Comparison of ENCODE assay signal across 24 mouse cellular contexts in genomic region chr3:143242691-143243090, GRCm38 (mm10).
DNase-seq lines count a peak whose midpoint lies in the region; ATAC-seq and TF ChIP-seq lines count a peak whose summit lies in the region.
"Had no signal": no experiment of that assay in that cellular context is flagged by ENCODE, and none has a peak within 500 bp of the region (broad histone marks: within the 10 kb centered on the region; RNA-seq: fewer than 3 reads in every experiment).

No protein-coding gene starts in this region.

- TF ChIP-seq CTCF in intestine, postnatal 0 days (IDR thresholded peaks at IDR 0.05; ENCODE audit: low read depth): no peak

- no peaks in the 10 kb centered on the region for H3K36me3 ChIP-seq in intestine, embryonic 15.5 days
- no peaks in the 10 kb centered on the region for H3K36me3 ChIP-seq in intestine, embryonic 16.5 days (ENCODE audit: control insufficient read depth, insufficient read depth, low read length)
- H3K36me3 ChIP-seq in lung, embryonic 16.5 days (ENCODE audit: control insufficient read depth, insufficient read depth, low read length): no peaks in the 10 kb centered on the region
- no peaks in the 10 kb centered on the region for H3K36me3 ChIP-seq in intestine, postnatal 0 days (ENCODE audit: control insufficient read depth, insufficient read depth)
- no peaks in the 10 kb centered on the region for H3K36me3 ChIP-seq in liver, embryonic 11.5 days (ENCODE audit: control insufficient read depth, insufficient read depth, low read length)
- H3K36me3 ChIP-seq: embryonic facial prominence, embryonic 13.5 days; hindbrain, embryonic 15.5 days; kidney, embryonic 15.5 days; limb, embryonic 15.5 days; liver, embryonic 15.5 days; lung, embryonic 15.5 days had no signal

- 0 out of 2 replicates have a peak overlapping the region, but pooled peaks have one; percentile 19 for H3K4me2 ChIP-seq in intestine, embryonic 15.5 days (replicated peaks)
- H3K4me2 ChIP-seq in intestine, embryonic 16.5 days (ENCODE audit: low read depth, low read length): no peak overlapping the region
- H3K4me2 ChIP-seq in lung, embryonic 16.5 days (ENCODE audit: low read depth, low read length): peak overlapping the region; percentile 11; the same call in 1 of the 2 replicates
- H3K4me2 ChIP-seq in intestine, postnatal 0 days (replicated peaks; ENCODE audit: low read depth): 0 out of 2 replicates have a peak overlapping the region, but pooled peaks have one; percentile 9
- H3K4me2 ChIP-seq in liver, embryonic 11.5 days: no peak overlapping the region
- H3K4me2 ChIP-seq: embryonic facial prominence, embryonic 13.5 days; heart, embryonic 11.5 days; hindbrain, embryonic 15.5 days; kidney, embryonic 15.5 days; limb, embryonic 15.5 days; liver, embryonic 15.5 days; lung, embryonic 15.5 days had no signal

- no peaks in the 10 kb centered on the region for H3K9me3 ChIP-seq in intestine, embryonic 15.5 days
- H3K9me3 ChIP-seq in intestine, embryonic 16.5 days (ENCODE audit: control insufficient read depth, low read length): no peaks in the 10 kb centered on the region
- no peaks in the 10 kb centered on the region for H3K9me3 ChIP-seq in lung, embryonic 16.5 days (ENCODE audit: control insufficient read depth, low read length)
- H3K9me3 ChIP-seq in intestine, postnatal 0 days (ENCODE audit: control insufficient read depth): no peaks in the 10 kb centered on the region
- H3K9me3 ChIP-seq in liver, embryonic 11.5 days (ENCODE audit: control insufficient read depth, low read length): no peaks in the 10 kb centered on the region
- H3K9me3 ChIP-seq: embryonic facial prominence, embryonic 13.5 days; hindbrain, embryonic 15.5 days; kidney, embryonic 15.5 days; limb, embryonic 15.5 days; liver, embryonic 15.5 days; lung, embryonic 15.5 days had no signal

- no peak for DNase-seq in lung, postnatal 4 days
- DNase-seq in brain, adult 2 months (ENCODE audit: low read depth, low spot score): peak; percentile 55
- DNase-seq in liver, embryonic 11.5 days (ENCODE audit: low spot score): no peak
- DNase-seq: adrenal gland, postnatal 10 days; cerebellum, adult 8-10 months; cerebellum, postnatal 36 days; embryo, embryonic 11 days; gastrocnemius, postnatal 14 days; heart, adult 11 months; kidney, postnatal 36 days; thymus, postnatal 25 days had no signal

- WGBS in intestine, embryonic 15.5 days: 58% methylated on average over 4 of the region's 4 CpGs
- 52% methylated on average over 4 of the region's 4 CpGs for WGBS in intestine, embryonic 16.5 days
- WGBS in lung, embryonic 16.5 days: 50% methylated on average over 4 of the region's 4 CpGs
- WGBS in intestine, postnatal 0 days: 59% methylated on average over 4 of the region's 4 CpGs
- 64% methylated on average over 4 of the region's 4 CpGs for WGBS in liver, embryonic 11.5 days

- ATAC-seq in intestine, embryonic 15.5 days: no peak
- no peak for ATAC-seq in intestine, embryonic 16.5 days
- no peak for ATAC-seq in lung, embryonic 16.5 days (ENCODE audit: low read depth)
- ATAC-seq in intestine, postnatal 0 days: no peak
- ATAC-seq in liver, embryonic 11.5 days (replicated peaks; ENCODE audit: low FRiP score): no peak
- ATAC-seq: activated CD4-positive, CD25-positive, alpha-beta regulatory T cell, adult 4 months had no signal

- H3K9ac ChIP-seq in intestine, embryonic 15.5 days: no peak overlapping the region
- no peak overlapping the region for H3K9ac ChIP-seq in intestine, embryonic 16.5 days (ENCODE audit: low read depth, low read length)
- H3K9ac ChIP-seq in lung, embryonic 16.5 days (ENCODE audit: low read length): no peak overlapping the region
- H3K9ac ChIP-seq in intestine, postnatal 0 days (ENCODE audit: low read depth, low read length): no peak overlapping the region
- H3K9ac ChIP-seq in liver, embryonic 11.5 days (ENCODE audit: low read depth, low read length): no peak overlapping the region
- H3K9ac ChIP-seq: embryonic facial prominence, embryonic 13.5 days; hindbrain, embryonic 15.5 days; kidney, embryonic 15.5 days; limb, embryonic 15.5 days; liver, embryonic 15.5 days; lung, embryonic 15.5 days had no signal

- no peaks in the 10 kb centered on the region for H3K27me3 ChIP-seq in intestine, embryonic 15.5 days (replicated peaks)
- H3K27me3 ChIP-seq in intestine, embryonic 16.5 days (replicated peaks; ENCODE audit: control insufficient read depth, insufficient read depth, low read length): no peaks in the 10 kb centered on the region
- H3K27me3 ChIP-seq in lung, embryonic 16.5 days (ENCODE audit: control insufficient read depth, insufficient read depth, low read depth, low read length): no peaks in the 10 kb centered on the region
- no peaks in the 10 kb centered on the region for H3K27me3 ChIP-seq in intestine, postnatal 0 days (replicated peaks; ENCODE audit: control insufficient read depth, insufficient read depth, low read length)
- no peaks in the 10 kb centered on the region for H3K27me3 ChIP-seq in liver, embryonic 11.5 days (replicated peaks; ENCODE audit: control insufficient read depth, insufficient read depth, low read length)
- H3K27me3 ChIP-seq: embryonic facial prominence, embryonic 13.5 days; hindbrain, embryonic 15.5 days; kidney, embryonic 15.5 days; limb, embryonic 15.5 days; liver, embryonic 15.5 days; lung, embryonic 15.5 days had no signal

- no peak overlapping the region for H3K4me3 ChIP-seq in intestine, embryonic 15.5 days (replicated peaks)
- H3K4me3 ChIP-seq in intestine, embryonic 16.5 days (ENCODE audit: low read length): no peak overlapping the region
- H3K4me3 ChIP-seq in lung, embryonic 16.5 days (ENCODE audit: low read length): no peak overlapping the region
- H3K4me3 ChIP-seq in intestine, postnatal 0 days (ENCODE audit: low read depth, low read length): no peak overlapping the region
- no peak overlapping the region for H3K4me3 ChIP-seq in liver, embryonic 11.5 days (ENCODE audit: low read depth, low read length)
- H3K4me3 ChIP-seq: embryonic facial prominence, embryonic 13.5 days; hindbrain, embryonic 15.5 days; kidney, embryonic 15.5 days; limb, embryonic 15.5 days; liver, embryonic 15.5 days; lung, embryonic 15.5 days had no signal

- H3K27ac ChIP-seq in intestine, embryonic 15.5 days: no peak overlapping the region
- H3K27ac ChIP-seq in intestine, embryonic 16.5 days (ENCODE audit: low read length): no peak overlapping the region
- no peak overlapping the region for H3K27ac ChIP-seq in lung, embryonic 16.5 days (ENCODE audit: low read length)
- H3K27ac ChIP-seq in intestine, postnatal 0 days (ENCODE audit: low read depth, low read length): no peak overlapping the region
- H3K27ac ChIP-seq in liver, embryonic 11.5 days (ENCODE audit: low read depth, low read length): no peak overlapping the region
- H3K27ac ChIP-seq: embryonic facial prominence, embryonic 13.5 days; hindbrain, embryonic 15.5 days; kidney, embryonic 15.5 days; limb, embryonic 15.5 days; liver, embryonic 15.5 days; lung, embryonic 15.5 days; macrophage had no signal

- no peaks in the 10 kb centered on the region for H3K4me1 ChIP-seq in intestine, embryonic 15.5 days (replicated peaks)
- H3K4me1 ChIP-seq in intestine, embryonic 16.5 days (ENCODE audit: control insufficient read depth, insufficient read depth, low read length): no peaks in the 10 kb centered on the region
- H3K4me1 ChIP-seq in lung, embryonic 16.5 days (replicated peaks; ENCODE audit: control insufficient read depth, insufficient read depth, low read length): no peaks in the 10 kb centered on the region
- no peaks in the 10 kb centered on the region for H3K4me1 ChIP-seq in intestine, postnatal 0 days (replicated peaks; ENCODE audit: control insufficient read depth, insufficient read depth, low read length)
- no peaks in the 10 kb centered on the region for H3K4me1 ChIP-seq in liver, embryonic 11.5 days (replicated peaks; ENCODE audit: control insufficient read depth, insufficient read depth, low read length)
- H3K4me1 ChIP-seq: hindbrain, embryonic 15.5 days; kidney, embryonic 15.5 days; limb, embryonic 15.5 days; liver, embryonic 15.5 days; lung, embryonic 15.5 days had no signal

Comparison
In these comparisons a context has a peak if more than half of its experiments do, and no peak if none do; other contexts are left out.
1. H3K4me2 ChIP-seq: peak in intestine, embryonic 15.5 days (single experiment), lung, embryonic 16.5 days (single experiment) and intestine, postnatal 0 days (single experiment); none in intestine, embryonic 16.5 days (single experiment) and liver, embryonic 11.5 days (single experiment).